Mouse (Mus musculus): ENCODE measurements around the gene Clcnkb.

- TF ChIP-seq CTCF (IDR thresholded peaks at IDR 0.05; ENCODE audit: low read depth, low read length), result no peak
- TF ChIP-seq POLR2A (IDR thresholded peaks at IDR 0.05; ENCODE audit: borderline replicate concordance, low read depth, low read length), result no peak
Observed at GRCm38 (mm10) chr4:141443641-141444429, 28.0 kb upstream of the Clcnkb start.

All from bone marrow macrophage, adult 2 months (primary cell).